Mouse (Mus musculus) embryonic fibroblast, embryonic 13.5 days (primary cell): ENCODE results near the gene Kyat1.
"Not testable (repeated sequence)": the region's sequence is repeated elsewhere in the genome, so short reads cannot be mapped to it uniquely, and the experiment has no call there.

Experiments
- CTCF ChIP-seq: IDR thresholded peaks from 2 replicates; pipeline ENCODE4 v1.5.1; 2011; ENCODE audit warnings: mild to moderate bottlenecking, control low read depth, low read length, moderate library complexity, borderline replicate concordance; ENCODE audit not compliant: insufficient read depth
- POLR2A ChIP-seq: IDR thresholded peaks from 2 replicates; pipeline ENCODE4 v1.6.1; 2011; ENCODE audit warnings: low read depth, mild to moderate bottlenecking, control low read depth, low read length, moderate library complexity

- TF ChIP-seq CTCF, POLR2A: not testable (repeated sequence)
These were observed 65.6 kb downstream of the Kyat1 start for GRCm38 (mm10) chr2:30140021-30140420.
